Mouse (Mus musculus): ENCODE measurements around the gene Ncbp3. TPM values are rescaled to one million over a fixed set of nuclear protein-coding genes. Genes with fewer than 3 reads are reported as not detected.

Ncbp3 gene
- total RNA-seq, 2 experiments from 2014 or later, result 8.3 to 8.9 TPM

- intact Hi-C loops (cut with DNase I), result no loop called here
- no peak for DNase-seq (ENCODE audit: low spot score in 2 of 2)
Measured at GRCm38 (mm10) chr11:73109941-73110340, 62.4 kb downstream of the Ncbp3 start.

GRCm38 (mm10) chr11:73111414-73111813 lies 63.8 kb downstream of the Ncbp3 start:
- intact Hi-C loops (cut with DNase I), result no loop called here
- DNase-seq (ENCODE audit: low spot score in 2 of 2), result no peak

- intact Hi-C loops (cut with DNase I), result no loop called here
- DNase-seq (ENCODE audit: low spot score in 2 of 2), result no peak
Measured at GRCm38 (mm10) chr11:73126495-73126894, 78.9 kb downstream of the Ncbp3 start.

- DNase-seq (ENCODE audit: low spot score in 2 of 2), result peak; percentile 18 to 28
Measured at GRCm38 (mm10) chr11:73131020-73131419, 83.4 kb downstream of the Ncbp3 start.

GRCm38 (mm10) chr11:73132999-73133398 lies 85.4 kb downstream of the Ncbp3 start:
- DNase-seq (ENCODE audit: low spot score in 2 of 2), result no peak
- intact Hi-C loops (cut with DNase I), result no loop called here

More at GRCm38 (mm10) chr11:73131020-73131419, 83.4 kb downstream of the Ncbp3 start:
- intact Hi-C loops (cut with DNase I), result no loop called here

- DNase-seq (ENCODE audit: low spot score in 2 of 2), result no peak
- intact Hi-C loops (cut with DNase I), result no loop called here
Measured at GRCm38 (mm10) chr11:73134222-73134621, 86.6 kb downstream of the Ncbp3 start.

- intact Hi-C loops (cut with DNase I), result loop anchor here (5.0 kb wide), 1 partner anchor 146 kb away; no protein-coding TSS in a partner anchor
- DNase-seq (ENCODE audit: low spot score in 2 of 2), result no peak
Measured at GRCm38 (mm10) chr11:73136587-73136986, 89.0 kb downstream of the Ncbp3 start.

GRCm38 (mm10) chr11:73137116-73137515 lies 89.5 kb downstream of the Ncbp3 start:
- intact Hi-C loops (cut with DNase I), result loop anchor here (5.0 kb wide), 1 partner anchor 145 kb away; no protein-coding TSS in a partner anchor
- no peak for DNase-seq (ENCODE audit: low spot score in 2 of 2)

GRCm38 (mm10) chr11:73137591-73138501 lies 90.3 kb downstream of the Ncbp3 start, which contains the start of gene Haspin:
Gene Haspin (minus strand): TSS chr11:73138294.
- intact Hi-C loops (cut with DNase I), result loop anchor here (1.0 to 5.0 kb wide), 2 partner anchors 144 to 1233 kb away; no protein-coding TSS in a partner anchor
- DNase-seq (ENCODE audit: low spot score in 2 of 2), result peak; percentile 88 to 90

Other genes with a start within 250 kb of the Ncbp3 start
- 1 to 10 TPM; 6.2 TPM for gene Atp2a3, start 86.6 kb upstream of the Ncbp3 start, total RNA-seq (2021)
- 1 to 10 TPM in 1 of 2 experiments, under 1 TPM in 1; 0.28 to 1.0 TPM for gene P2rx1, start 48.7 kb upstream of the Ncbp3 start, total RNA-seq (2021)
- gene Camkk1, start 28.8 kb upstream of the Ncbp3 start, total RNA-seq (2021), result 10 to 100 TPM; 79.5 to 92.4 TPM
- gene Itgae, start 42.8 kb downstream of the Ncbp3 start, total RNA-seq (2021), result under 1 TPM; 0.18 to 0.21 TPM
- gene Haspin, start 90.5 kb downstream of the Ncbp3 start, total RNA-seq (2021), result under 1 TPM; 0.21 to 0.25 TPM
- gene P2rx5, start 112.6 kb downstream of the Ncbp3 start, total RNA-seq (2021), result under 1 TPM; 0.32 to 0.44 TPM
- 10 to 100 TPM; 55.6 to 55.9 TPM for gene Emc6, start 129.3 kb downstream of the Ncbp3 start, total RNA-seq (2021)
- 10 to 100 TPM; 10.2 to 11.3 TPM for gene Tax1bp3, start 129.3 kb downstream of the Ncbp3 start, total RNA-seq (2021)
- gene Ctns, start 151.3 kb downstream of the Ncbp3 start, total RNA-seq (2021), result 10 to 100 TPM; 19.2 to 21.0 TPM
- gene Shpk, start 151.7 kb downstream of the Ncbp3 start, total RNA-seq (2021), result 1 to 10 TPM; 2.0 to 2.7 TPM
- gene Trpv1, start 186.5 kb downstream of the Ncbp3 start, total RNA-seq (2021), result under 1 TPM in 1 of 2 experiments, not detected in 1; 0.50 TPM
- under 1 TPM; 0.25 to 0.48 TPM for gene Trpv3, start 219.6 kb downstream of the Ncbp3 start, total RNA-seq (2021)